Mouse (Mus musculus): ENCODE measurements around the gene Sorcs3.

Gene Sorcs3

DNA sequence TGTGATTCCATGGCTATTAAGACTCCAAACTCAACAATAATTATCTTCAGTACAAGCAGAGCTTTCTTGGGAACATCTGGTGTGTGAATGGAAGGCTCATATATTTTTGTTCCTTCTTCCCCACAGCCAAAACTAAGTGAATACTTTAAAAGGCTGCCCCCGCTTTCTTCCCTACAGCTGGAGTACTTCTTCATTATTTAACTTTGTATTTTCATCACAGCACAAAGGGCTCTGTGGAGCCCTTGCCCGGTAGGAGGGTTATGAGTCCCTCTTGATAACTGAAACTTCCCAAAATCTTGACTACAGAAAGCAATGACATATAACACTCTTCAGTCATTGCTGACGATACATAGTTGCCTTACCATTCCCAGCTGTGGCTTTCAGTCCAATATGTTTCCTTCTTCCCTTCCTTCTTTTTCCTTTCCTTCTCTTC is 615.5 kb downstream of the Sorcs3 start:
- ATAC-seq (ENCODE audit: low TSS enrichment) = peak; percentile 71

DNA sequence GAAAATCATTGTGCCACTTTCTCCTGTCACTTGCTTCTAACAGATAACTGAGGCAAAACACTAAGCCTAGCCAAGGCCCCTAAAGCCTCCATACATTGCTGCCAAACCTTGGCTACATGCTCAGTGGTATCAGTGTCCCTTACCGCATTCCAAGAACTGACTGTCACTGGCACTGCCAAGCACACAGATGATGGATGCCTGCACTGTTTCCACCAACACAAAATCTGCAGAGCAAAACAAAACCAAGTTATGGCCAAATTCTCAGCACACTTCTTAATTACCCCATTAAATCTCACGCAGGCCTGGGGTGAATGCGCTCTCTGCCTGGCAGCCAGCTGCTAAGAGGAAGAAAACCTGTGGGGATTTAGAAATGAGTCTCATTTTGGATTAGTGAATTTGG is 628.5 kb downstream of the Sorcs3 start:
- ATAC-seq (ENCODE audit: low TSS enrichment) = peak; percentile 41

DNA sequence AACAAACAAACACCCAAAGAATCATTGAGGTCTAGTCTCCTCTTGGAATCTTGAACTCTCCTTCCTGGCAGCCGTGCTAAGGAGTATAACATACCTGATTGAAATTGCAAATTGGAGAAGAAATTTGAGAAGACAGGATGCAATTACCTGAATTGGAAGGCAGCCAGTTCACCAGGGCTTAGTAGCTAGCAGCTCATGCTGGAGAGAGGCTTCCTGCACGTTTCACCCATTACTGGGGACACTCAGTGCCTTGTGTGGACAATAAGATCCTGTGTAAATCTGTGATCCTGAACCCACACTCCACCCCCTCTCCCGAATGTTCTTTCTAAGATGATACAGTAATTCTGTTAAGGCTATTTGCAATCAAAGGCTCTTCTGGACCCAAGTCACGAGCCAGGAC is 633.6 kb downstream of the Sorcs3 start:
- no peak for ATAC-seq (ENCODE audit: low TSS enrichment)

DNA sequence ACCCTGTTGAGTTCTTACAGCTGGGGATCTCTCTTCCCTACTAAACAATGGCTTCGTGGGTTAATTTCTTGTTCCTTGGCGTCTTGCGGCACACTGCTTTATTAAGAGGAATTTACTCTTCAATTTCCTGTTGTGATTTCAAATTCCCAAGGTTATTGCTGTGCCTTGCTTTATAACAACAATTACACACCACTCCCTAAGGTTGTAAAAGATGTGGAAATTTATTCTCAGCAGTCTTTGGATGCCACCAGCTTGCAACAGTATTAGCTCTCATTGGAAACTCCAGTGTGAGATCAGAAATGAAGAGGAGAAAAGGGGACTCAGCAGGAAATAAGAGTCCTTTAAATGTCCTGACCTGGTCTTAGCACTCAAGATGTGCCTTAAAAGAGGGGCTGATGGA is 641.9 kb downstream of the Sorcs3 start:
- ATAC-seq (ENCODE audit: low TSS enrichment) = no peak

- ATAC-seq (ENCODE audit: low TSS enrichment) = no peak
Measured at GRCm38 (mm10) chr19:48850466-48850865, 644.6 kb downstream of the Sorcs3 start.
